In the genomic region with DNA sequence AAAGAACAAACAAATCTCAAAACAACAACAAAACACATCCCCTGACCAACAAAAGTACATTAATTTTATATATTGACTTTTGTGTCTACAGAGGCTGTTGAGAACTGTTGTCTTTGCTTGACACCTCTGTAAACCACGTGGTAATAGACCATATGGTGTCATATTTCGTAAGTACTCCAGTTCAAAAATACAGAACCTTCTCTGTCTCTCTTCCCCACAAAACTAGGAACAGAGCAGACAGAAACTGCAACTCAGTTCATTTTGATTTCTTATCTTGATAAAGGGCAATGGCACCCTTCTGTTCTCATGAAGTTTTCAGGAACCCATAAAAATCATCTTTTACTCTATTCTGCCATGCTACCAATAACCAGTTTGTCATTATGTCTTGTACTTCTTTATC, we compare ENCODE assay signal across 14 mouse cellular contexts.
"Had no signal": no experiment of that assay in that cellular context is flagged by ENCODE, and none has a peak within 500 bp of the region (broad histone marks: within the 10 kb centered on the region; RNA-seq: fewer than 3 reads in every experiment).

No protein-coding gene starts in this region.

- H3K36me3 ChIP-seq: limb, embryonic 10.5 days; liver, embryonic 13.5 days; midbrain, embryonic 13.5 days; neural tube, embryonic 15.5 days had no signal

- H3K9me3 ChIP-seq: limb, embryonic 10.5 days; liver, embryonic 13.5 days; midbrain, embryonic 13.5 days; neural tube, embryonic 15.5 days had no signal

- H3K27ac ChIP-seq: left cerebral cortex, adult 2 months; limb, embryonic 10.5 days; liver, embryonic 13.5 days; midbrain, embryonic 13.5 days; neural tube, embryonic 15.5 days had no signal

- DNase-seq: kidney, adult 18-20 months; kidney, postnatal 10 days; kidney, postnatal 4 days; liver, embryonic 13.5 days; liver, postnatal 0 days; lung, postnatal 36 days; right cerebral cortex, postnatal 4 days; spleen, adult 18-20 months; thymus, adult 18-20 months; thymus, postnatal 14 days had no signal

- H3K4me3 ChIP-seq: left cerebral cortex, adult 2 months; limb, embryonic 10.5 days; liver, embryonic 13.5 days; midbrain, embryonic 13.5 days; neural tube, embryonic 15.5 days had no signal

- H3K27me3 ChIP-seq: liver, embryonic 13.5 days; midbrain, embryonic 13.5 days; neural tube, embryonic 15.5 days had no signal
